36 mouse cellular contexts compared by ENCODE assay signal in genomic region chr4:124962576-124962975, GRCm38 (mm10). TPM values are rescaled to one million over a fixed set of nuclear protein-coding genes. Genes with fewer than 3 reads are reported as not detected.
"Had no signal": no experiment of that assay in that cellular context is flagged by ENCODE, and none has a peak within 500 bp of the region (broad histone marks: within the 10 kb centered on the region; RNA-seq: fewer than 3 reads in every experiment).

No protein-coding gene starts in this region.

- H3K27ac ChIP-seq: heart, embryonic 13.5 days; heart, embryonic 15.5 days; hindbrain, embryonic 12.5 days; hindbrain, embryonic 13.5 days; hindbrain, embryonic 14.5 days; hindbrain, embryonic 15.5 days; hindbrain, postnatal 0 days; intestine, embryonic 15.5 days; kidney, embryonic 15.5 days; kidney, postnatal 0 days; layer of hippocampus, adult 2 months; left cerebral cortex, adult 2 months had no signal

- H3K36me3 ChIP-seq: heart, embryonic 12.5 days; heart, embryonic 13.5 days; heart, embryonic 15.5 days; hindbrain, embryonic 10.5 days; hindbrain, embryonic 12.5 days; hindbrain, embryonic 13.5 days; hindbrain, embryonic 15.5 days; intestine, embryonic 15.5 days; kidney, embryonic 15.5 days had no signal

- H3K4me3 ChIP-seq: heart, embryonic 12.5 days; heart, embryonic 13.5 days; heart, embryonic 15.5 days; hindbrain, embryonic 10.5 days; hindbrain, embryonic 12.5 days; hindbrain, embryonic 13.5 days; hindbrain, embryonic 15.5 days; intestine, embryonic 15.5 days; kidney, embryonic 15.5 days; layer of hippocampus, adult 2 months; left cerebral cortex, adult 2 months had no signal

- H3K9ac ChIP-seq: heart, embryonic 12.5 days; heart, embryonic 13.5 days; heart, embryonic 15.5 days; hindbrain, embryonic 12.5 days; hindbrain, embryonic 13.5 days; hindbrain, embryonic 14.5 days; hindbrain, embryonic 15.5 days; intestine, embryonic 15.5 days; kidney, embryonic 15.5 days had no signal

- H3K27me3 ChIP-seq: heart, embryonic 12.5 days; hindbrain, embryonic 12.5 days; hindbrain, embryonic 13.5 days; hindbrain, embryonic 15.5 days; intestine, embryonic 15.5 days had no signal

- H3K4me2 ChIP-seq: heart, embryonic 11.5 days; heart, embryonic 12.5 days; heart, embryonic 13.5 days; heart, embryonic 15.5 days; hindbrain, embryonic 12.5 days; hindbrain, embryonic 13.5 days; hindbrain, embryonic 14.5 days; hindbrain, embryonic 15.5 days; intestine, embryonic 15.5 days; kidney, embryonic 15.5 days had no signal

- H3K9me3 ChIP-seq: heart, embryonic 12.5 days; heart, embryonic 13.5 days; heart, embryonic 15.5 days; hindbrain, embryonic 10.5 days; hindbrain, embryonic 12.5 days; hindbrain, embryonic 13.5 days; hindbrain, embryonic 15.5 days; intestine, embryonic 15.5 days; kidney, embryonic 15.5 days had no signal

- H3K4me1 ChIP-seq: heart, embryonic 12.5 days; heart, embryonic 13.5 days; heart, embryonic 15.5 days; intestine, embryonic 15.5 days had no signal

- DNase-seq: heart, postnatal 10 days; heart, postnatal 14 days; heart, postnatal 36 days; heart, postnatal 4 days; kidney, adult 11 months; kidney, adult 18-20 months; kidney, adult 2 months; kidney, adult 8-10 months; kidney, adult 9 months; kidney, postnatal 10 days; kidney, postnatal 14 days; kidney, postnatal 25 days; kidney, postnatal 36 days; kidney, postnatal 4 days; layer of hippocampus, adult 9-11 months; layer of hippocampus, postnatal 36 days had no signal

- ATAC-seq: hindbrain, embryonic 16.5 days; hindbrain, postnatal 0 days; inflammation-experienced regulatory T-cells, adult 6 months; intestine, embryonic 15.5 days; intestine, embryonic 16.5 days; intestine, postnatal 0 days had no signal

RNA-seq across cellular contexts. Expression of gene Rspo1, which starts 23.7 kb away (rescaled TPM):
- total RNA-seq: hematopoietic stem cell, adult 5-6 weeks had no signal
- polyA plus RNA-seq: inflammation-experienced regulatory T-cells, adult 6 months had no signal
